18 mouse cellular contexts compared by ENCODE assay signal in genomic region chr7:26941320-26941925, GRCm38 (mm10). TPM values are rescaled to one million over a fixed set of nuclear protein-coding genes. Genes with fewer than 3 reads are reported as not detected.
"Had no signal": no experiment of that assay in that cellular context is flagged by ENCODE, and none has a peak within 500 bp of the region (broad histone marks: within the 10 kb centered on the region; RNA-seq: fewer than 3 reads in every experiment).

No protein-coding gene starts in this region.

RNA-seq across cellular contexts. Expression of gene Cyp2a22, which starts 2.2 kb away (rescaled TPM):
- total RNA-seq: layer of hippocampus, adult 18-20 months; layer of hippocampus, postnatal 14 days; left cerebral cortex, adult 8-10 months; left cerebral cortex, postnatal 14 days; left cerebral cortex, postnatal 4 days; megakaryocyte, adult 5-6 weeks had no signal
- polyA plus RNA-seq: intestine, embryonic 15.5 days; kidney, embryonic 16.5 days; limb, embryonic 12.5 days; limb, embryonic 15.5 days; liver, embryonic 12.5 days; macrophage; midbrain, embryonic 12.5 days; midbrain, embryonic 15.5 days; neural tube, embryonic 12.5 days; neural tube, embryonic 15.5 days; stomach, embryonic 14.5 days; thymus, postnatal 0 days had no signal
